Mouse (Mus musculus): ENCODE results near the gene Atg10.

GRCm38 (mm10) chr13:90896821-90897220 lies 326.9 kb downstream of the Atg10 start:
- TF ChIP-seq EP300 (optimal IDR thresholded peaks at IDR 0.05) (no peak), CTCF (IDR thresholded peaks at IDR 0.05; ENCODE audit: low read depth) (no peak)

Measured in stomach, postnatal 0 days (tissue).